Mouse (Mus musculus): Measurements from ENCODE around the gene Gm21719. TPM values are rescaled to one million over a fixed set of nuclear protein-coding genes. Genes with fewer than 3 reads are reported as not detected.

The Gm21719 gene
- not detected for polyA plus RNA-seq (2014; fragmentation: Illumina TruSeq; extraction: RNeasy Lipid Tissue Mini Kit (QIAGEN cat#74804))

GRCm38 (mm10) chrY:6682772-6683171, at the start of gene Gm21719:
Gene Gm21719 (minus strand): TSS chrY:6682872.

Other genes with a start within 250 kb of the Gm21719 start
- gene Gm28919, start 99.3 kb downstream of the Gm21719 start, polyA plus RNA-seq (2014; fragmentation: Illumina TruSeq; extraction: RNeasy Lipid Tissue Mini Kit (QIAGEN cat#74804)) = not detected
- gene Gm20830, start 235.4 kb upstream of the Gm21719 start, polyA plus RNA-seq (2014; fragmentation: Illumina TruSeq; extraction: RNeasy Lipid Tissue Mini Kit (QIAGEN cat#74804)) = not detected